Mouse (Mus musculus) olfactory bulb, adult 2 months (tissue): ENCODE results near the gene E030018B13Rik.

ENCODE experiments used
- CTCF ChIP-seq: fragments of 200-500 bp; IDR thresholded peaks from 2 replicates; pipeline ENCODE4 v1.5.1; 2012; ENCODE audit warnings: low read depth, mild to moderate bottlenecking, low read length, moderate library complexity; ENCODE audit not compliant: insufficient read depth
- POLR2A ChIP-seq: fragments of 200-500 bp; IDR thresholded peaks from 2 replicates; pipeline ENCODE4 v1.6.1; 2012; ENCODE audit warnings: mild to moderate bottlenecking, low read depth, low read length, moderate library complexity; ENCODE audit not compliant: insufficient read depth

DNA sequence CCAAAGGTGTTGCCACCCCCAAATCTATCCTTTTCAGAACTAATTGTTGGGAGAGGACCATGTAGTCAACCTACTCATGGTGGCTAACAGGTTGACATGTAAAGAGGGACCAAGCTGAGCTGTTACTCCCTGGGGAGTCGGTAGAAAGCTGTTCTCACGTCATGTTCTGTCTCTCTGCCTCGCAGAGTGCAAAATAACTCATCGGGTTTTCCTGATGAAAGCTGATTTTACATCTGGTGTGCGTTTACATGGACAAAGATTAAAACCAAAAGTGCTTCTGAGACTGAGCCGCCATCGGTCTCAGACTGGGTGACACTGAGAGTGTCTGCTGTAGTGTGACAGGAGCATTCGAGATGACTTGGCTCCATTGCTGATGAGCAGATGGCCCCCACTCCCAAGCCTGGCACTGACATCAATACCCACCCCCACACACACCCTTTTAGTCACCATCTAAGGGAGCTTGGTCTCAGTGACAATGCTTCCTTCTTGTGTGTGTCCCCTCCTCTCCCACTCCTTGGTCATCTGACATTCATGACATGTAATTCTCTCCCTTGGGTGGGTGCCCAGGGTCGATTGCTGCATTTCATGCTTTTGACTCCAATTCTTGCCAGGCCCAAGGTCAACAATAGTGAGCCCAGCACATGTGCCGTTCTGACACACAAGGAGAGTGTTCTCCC, 34.4 kb downstream of the E030018B13Rik start:
- no peak for TF ChIP-seq CTCF
- TF ChIP-seq POLR2A, result no peak
